Mouse (Mus musculus) E14TG2a.4 (cell line): ENCODE measurements at regions not wholly inside any gene's neighbourhood (a gene's known extent, or its start where the extent isn't known, plus 50 kb on each side); places are given as distances from the start of the nearest gene placed in this dataset.

Experiments used
- CTCF ChIP-seq: conservative IDR thresholded peaks from 2 replicates; pipeline ENCODE4 v1.5.1; 2014; ENCODE audit warnings: low read length
- POU5F1 ChIP-seq: IDR thresholded peaks from 2 replicates; pipeline ENCODE4 v1.6.1; 2014; ENCODE audit warnings: low read length, borderline replicate concordance

- TF ChIP-seq CTCF = no peak
- TF ChIP-seq POU5F1 = no peak
These were observed 127.5 kb upstream of the Spata13 start for GRCm38 (mm10) chr14:60506296-60506695.
